Mouse (Mus musculus): ENCODE measurements around the gene Insr.

Insr gene

GRCm38 (mm10) chr8:3275189-3275588 is 4.2 kb downstream of the Insr start:
- DNase-seq (ENCODE audit: low spot score) = no peak

- no peak for DNase-seq (ENCODE audit: low spot score)
These were observed 5.6 kb downstream of the Insr start for GRCm38 (mm10) chr8:3273799-3274198.

- DNase-seq (ENCODE audit: low spot score) = no peak
These were observed 12.0 kb downstream of the Insr start for GRCm38 (mm10) chr8:3267449-3267761.

- DNase-seq (ENCODE audit: low spot score) = no peak
These were observed 12.6 kb downstream of the Insr start for GRCm38 (mm10) chr8:3266686-3267448.

- DNase-seq (ENCODE audit: low spot score) = no peak
These were observed 14.2 kb downstream of the Insr start for GRCm38 (mm10) chr8:3265182-3265581.

GRCm38 (mm10) chr8:3262779-3263178 is 16.6 kb downstream of the Insr start:
- DNase-seq (ENCODE audit: low spot score) = no peak

GRCm38 (mm10) chr8:3261101-3261500 is 18.3 kb downstream of the Insr start:
- no peak for DNase-seq (ENCODE audit: low spot score)

- peak; percentile 53 for DNase-seq (ENCODE audit: low spot score)
These were observed 19.1 kb downstream of the Insr start for GRCm38 (mm10) chr8:3260127-3260811.

GRCm38 (mm10) chr8:3256147-3256940 is 23.1 kb downstream of the Insr start:
- DNase-seq (ENCODE audit: low spot score) = peak; percentile 89

- no peak for DNase-seq (ENCODE audit: low spot score)
These were observed 24.1 kb downstream of the Insr start for GRCm38 (mm10) chr8:3255321-3255720.

- DNase-seq (ENCODE audit: low spot score) = no peak
These were observed 26.2 kb downstream of the Insr start for GRCm38 (mm10) chr8:3253179-3253578.

- DNase-seq (ENCODE audit: low spot score) = peak; percentile 48
These were observed 26.8 kb downstream of the Insr start for GRCm38 (mm10) chr8:3252665-3253064.

GRCm38 (mm10) chr8:3251101-3251500 is 28.3 kb downstream of the Insr start:
- DNase-seq (ENCODE audit: low spot score) = no peak

GRCm38 (mm10) chr8:3249886-3250285 is 29.5 kb downstream of the Insr start:
- DNase-seq (ENCODE audit: low spot score) = peak; percentile 97

- DNase-seq (ENCODE audit: low spot score) = no peak
These were observed 30.7 kb downstream of the Insr start for GRCm38 (mm10) chr8:3248704-3249103.

- no peak for DNase-seq (ENCODE audit: low spot score)
These were observed 32.3 kb downstream of the Insr start for GRCm38 (mm10) chr8:3247129-3247528.

GRCm38 (mm10) chr8:3243229-3243628 is 36.2 kb downstream of the Insr start:
- DNase-seq (ENCODE audit: low spot score) = peak; percentile 79

- DNase-seq (ENCODE audit: low spot score) = peak; percentile 48
These were observed 38.7 kb downstream of the Insr start for GRCm38 (mm10) chr8:3240725-3241124.

- DNase-seq (ENCODE audit: low spot score) = peak; percentile 55
These were observed 39.8 kb downstream of the Insr start for GRCm38 (mm10) chr8:3239641-3240040.

GRCm38 (mm10) chr8:3238792-3239191 is 40.6 kb downstream of the Insr start:
- no peak for DNase-seq (ENCODE audit: low spot score)

- DNase-seq (ENCODE audit: low spot score) = peak; percentile 83
These were observed 42.1 kb downstream of the Insr start for GRCm38 (mm10) chr8:3237319-3237718.

GRCm38 (mm10) chr8:3236277-3236676 is 43.1 kb downstream of the Insr start:
- no peak for DNase-seq (ENCODE audit: low spot score)

GRCm38 (mm10) chr8:3234569-3234968 is 44.8 kb downstream of the Insr start:
- no peak for DNase-seq (ENCODE audit: low spot score)
